Mouse (Mus musculus) brain, embryonic 18.5 days (tissue): ENCODE data around the gene Abracl.

ENCODE experiments used
- DNase-seq: peaks from one replicate; pipeline ENCODE4 v3.0.0-alpha.2; 2012; ENCODE audit warnings: low read depth, low spot score

Abracl gene

DNA sequence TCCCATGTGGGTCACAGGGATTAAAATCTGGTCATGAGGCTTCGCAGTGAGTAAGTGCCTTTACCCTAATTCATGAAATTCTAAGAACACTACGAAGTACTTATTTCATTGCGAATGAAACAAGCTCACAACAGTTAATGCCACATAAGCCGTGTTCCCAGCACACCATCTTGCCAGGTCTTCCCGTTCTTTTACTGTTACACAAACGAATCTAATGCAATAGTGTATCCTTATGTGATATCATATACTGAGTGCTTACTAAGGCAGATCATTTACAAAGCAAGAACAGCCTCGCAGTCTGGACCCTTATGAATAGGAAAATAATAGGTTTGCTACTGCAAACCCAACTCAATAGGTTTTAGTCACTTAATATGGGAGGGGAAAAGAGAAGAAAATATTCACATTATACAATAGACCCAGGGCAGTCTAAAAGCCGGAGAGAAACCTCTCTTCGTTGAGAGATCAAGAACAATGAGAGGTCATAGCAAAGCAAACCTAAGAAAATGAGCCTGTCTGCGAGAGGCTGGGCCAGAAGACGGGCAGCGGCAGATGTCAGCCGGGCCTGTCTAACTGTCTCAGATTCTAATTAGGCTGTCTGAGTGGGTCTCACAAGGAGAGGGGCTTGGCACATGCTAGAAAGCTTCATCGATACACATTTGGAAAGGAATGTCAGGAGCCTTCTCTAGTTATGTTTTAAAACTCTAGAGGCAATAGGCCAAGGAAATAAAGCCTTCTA, 1.3 kb downstream of the Abracl start:
- no peak for DNase-seq

DNA sequence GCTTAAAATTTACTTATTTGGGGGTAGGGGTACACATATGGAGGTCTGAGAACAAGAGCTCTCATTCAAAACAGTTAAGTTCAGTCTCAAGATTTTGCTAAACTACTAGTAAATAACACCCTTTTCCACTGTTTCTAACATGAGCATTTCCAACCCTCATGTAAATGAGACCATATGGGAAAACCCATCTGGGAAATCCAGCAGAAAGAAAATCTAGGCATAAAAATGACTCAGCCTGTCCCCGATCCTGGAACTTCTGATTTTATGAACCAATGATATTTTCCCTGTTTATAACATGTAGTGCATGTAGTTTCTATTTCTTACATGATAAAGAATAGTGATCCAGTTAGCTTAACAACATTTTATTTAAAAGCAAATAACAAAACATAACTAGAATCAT, 2.2 kb downstream of the Abracl start:
- DNase-seq = peak; percentile 43

GRCm38 (mm10) chr10:18020443-18020842, 2.6 kb downstream of the Abracl start:
- DNase-seq = no peak

DNA sequence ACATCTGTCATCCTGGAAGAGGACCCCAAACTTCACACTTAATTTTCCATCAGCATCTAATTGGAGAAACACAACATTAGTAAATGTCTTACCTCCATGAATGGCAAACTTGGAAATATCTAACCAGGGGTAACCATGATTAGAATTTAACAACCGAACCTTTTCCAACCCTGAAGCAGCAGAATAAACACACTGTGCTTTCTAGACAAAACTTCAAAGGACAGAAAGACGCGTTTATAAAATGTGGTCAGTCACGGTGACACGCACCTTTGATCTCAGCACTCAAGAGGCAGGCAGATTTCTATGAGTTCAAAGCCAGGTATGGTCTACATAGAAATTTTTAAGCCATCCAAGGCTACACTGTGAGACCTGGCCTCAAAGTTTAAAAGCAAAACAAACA, 11.3 kb downstream of the Abracl start:
- no peak for DNase-seq

- no peak for DNase-seq
Observed at GRCm38 (mm10) chr10:18009744-18010143, 13.3 kb downstream of the Abracl start.

DNA sequence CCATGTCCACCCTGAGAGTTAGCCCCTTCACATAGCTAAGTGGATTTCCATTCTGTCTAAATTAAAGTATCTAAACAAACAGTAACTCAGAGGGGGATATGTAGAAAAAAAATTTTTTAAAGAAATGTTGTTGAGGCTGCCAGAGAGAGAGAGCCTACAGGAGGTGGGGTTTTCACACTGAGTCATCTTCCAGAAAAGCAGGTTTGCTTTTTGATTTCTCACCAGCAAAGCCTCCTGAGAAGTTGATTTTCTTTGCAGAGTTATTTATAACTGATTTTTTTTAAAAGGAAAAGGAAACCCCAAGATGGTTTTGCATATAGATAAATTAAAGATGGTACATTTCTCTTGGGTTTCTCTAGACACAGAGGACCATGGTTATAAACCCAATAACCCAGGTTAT, 15.0 kb downstream of the Abracl start:
- no peak for DNase-seq

GRCm38 (mm10) chr10:18007243-18007642, 15.8 kb downstream of the Abracl start:
- no peak for DNase-seq

GRCm38 (mm10) chr10:18006756-18007155, 16.3 kb downstream of the Abracl start:
- DNase-seq = no peak

DNA sequence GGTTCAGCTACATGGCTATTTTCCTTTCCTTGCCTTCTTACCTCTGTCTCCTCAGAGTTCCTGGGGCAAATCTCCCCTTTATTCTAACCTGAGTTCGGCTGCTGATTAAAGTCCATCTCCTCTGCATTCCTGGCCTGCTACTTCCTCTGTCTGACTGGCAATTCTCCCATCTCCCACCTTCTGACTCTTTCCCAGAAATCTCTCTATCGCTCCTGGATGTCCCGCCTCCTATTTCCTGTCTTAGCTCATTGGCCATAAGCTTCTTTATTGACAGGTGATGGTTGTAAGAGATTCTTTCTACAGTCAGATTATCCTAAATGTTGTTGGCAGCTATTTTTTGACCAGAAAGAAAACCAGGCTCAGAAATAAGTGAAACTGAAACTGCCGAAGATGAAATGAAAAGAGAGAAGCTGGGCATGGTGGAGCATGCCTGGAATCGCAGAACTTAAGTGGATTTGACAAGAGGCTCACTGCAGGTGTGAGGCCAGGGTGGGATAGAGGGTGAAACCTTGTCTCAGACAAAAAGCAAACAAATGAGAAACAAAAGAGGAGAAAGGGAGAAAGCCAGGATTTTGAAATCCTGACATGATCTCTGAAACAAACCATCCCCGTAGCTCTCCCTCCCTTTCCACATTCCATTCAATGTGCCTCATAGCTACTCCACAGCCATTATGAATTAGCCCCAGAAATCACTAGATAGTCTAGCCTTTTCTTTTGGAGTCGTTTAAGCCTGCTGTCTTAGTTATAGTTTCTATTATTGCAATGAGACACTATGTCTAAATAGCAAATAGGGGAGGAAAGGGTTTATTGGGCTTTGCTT, 17.7 kb downstream of the Abracl start:
- DNase-seq = no peak

DNA sequence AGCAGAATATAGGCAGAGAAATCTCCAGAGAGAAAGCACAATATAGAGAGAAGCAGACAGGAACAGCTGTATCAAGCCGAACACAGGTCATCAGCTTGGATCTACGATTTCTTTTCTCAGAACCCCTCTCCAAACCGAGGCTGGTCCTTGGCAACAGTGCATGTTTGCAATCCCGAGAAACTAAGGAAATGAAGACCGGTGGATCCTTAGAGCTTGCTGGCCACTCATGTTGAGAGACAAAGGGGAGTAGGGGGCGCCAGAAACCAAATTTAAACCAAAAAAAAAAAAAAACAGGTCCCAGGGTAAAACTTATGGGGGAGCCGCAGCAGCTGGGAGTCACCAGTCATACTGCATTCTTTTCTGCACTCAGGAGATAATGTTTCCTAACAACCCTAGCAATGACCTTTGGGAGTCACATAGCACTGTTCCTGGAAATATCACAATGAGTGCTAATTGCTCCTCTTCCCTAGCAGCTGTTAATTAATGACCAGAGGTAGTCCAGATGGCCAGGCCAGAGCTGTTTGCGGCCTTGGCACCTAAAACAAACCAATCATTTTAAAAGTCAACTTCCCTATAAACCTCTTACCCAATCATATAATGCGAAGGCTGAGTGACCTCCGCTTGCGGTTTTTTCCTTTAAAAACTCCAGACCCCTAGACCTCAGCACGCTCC, 19.0 kb downstream of the Abracl start:
- DNase-seq = no peak

- no peak for DNase-seq
Observed at GRCm38 (mm10) chr10:17990576-17990975, 32.5 kb downstream of the Abracl start.

DNA sequence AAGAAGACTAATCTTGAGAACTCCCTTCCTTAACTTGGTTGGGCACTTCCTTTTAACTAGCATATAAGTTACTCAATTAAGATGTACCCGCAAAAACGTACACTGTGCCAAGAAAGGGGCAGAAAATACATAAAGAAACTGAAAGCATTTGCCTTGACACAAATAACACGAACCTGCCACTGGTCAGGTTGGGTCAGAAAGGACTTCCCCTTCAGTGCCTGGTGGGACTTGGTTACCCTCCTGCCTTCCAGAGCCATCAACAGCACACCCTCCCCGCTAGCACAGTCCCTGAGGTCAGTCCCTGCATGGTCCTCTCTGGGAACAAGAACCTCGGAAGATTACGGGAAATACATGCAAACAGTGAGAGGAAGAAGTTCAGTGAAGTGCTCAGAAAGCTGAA, 34.0 kb downstream of the Abracl start:
- DNase-seq = no peak

DNA sequence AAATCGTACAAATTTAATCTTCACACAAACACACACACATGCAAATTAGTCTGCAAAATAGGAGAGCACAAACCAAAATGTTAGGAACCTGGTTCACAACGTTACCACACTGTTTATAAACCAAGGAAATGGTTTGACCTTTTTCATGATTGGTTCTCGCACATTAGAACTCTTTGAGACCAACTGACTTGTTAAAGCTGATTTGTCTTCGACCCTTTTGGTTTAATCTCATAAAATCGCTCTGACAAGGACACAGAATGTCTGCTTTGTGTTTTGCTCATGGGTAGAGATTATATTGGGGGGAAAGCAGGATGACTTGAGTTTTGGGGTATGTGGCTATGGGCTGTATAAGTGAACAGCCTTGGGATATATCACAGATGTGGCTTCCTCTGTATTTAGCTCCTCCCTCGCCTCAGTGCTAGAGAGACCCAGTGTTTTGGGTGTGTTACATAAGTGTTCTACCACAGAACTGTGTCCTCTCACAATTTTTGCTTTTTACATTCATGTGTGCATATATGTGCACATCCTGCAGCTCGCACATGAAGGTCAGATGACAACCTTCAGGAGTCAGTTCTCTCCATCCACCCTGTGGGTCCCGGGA, 35.2 kb downstream of the Abracl start:
- DNase-seq = no peak

GRCm38 (mm10) chr10:17983313-17983712, 39.8 kb downstream of the Abracl start:
- DNase-seq = peak; percentile 64

DNA sequence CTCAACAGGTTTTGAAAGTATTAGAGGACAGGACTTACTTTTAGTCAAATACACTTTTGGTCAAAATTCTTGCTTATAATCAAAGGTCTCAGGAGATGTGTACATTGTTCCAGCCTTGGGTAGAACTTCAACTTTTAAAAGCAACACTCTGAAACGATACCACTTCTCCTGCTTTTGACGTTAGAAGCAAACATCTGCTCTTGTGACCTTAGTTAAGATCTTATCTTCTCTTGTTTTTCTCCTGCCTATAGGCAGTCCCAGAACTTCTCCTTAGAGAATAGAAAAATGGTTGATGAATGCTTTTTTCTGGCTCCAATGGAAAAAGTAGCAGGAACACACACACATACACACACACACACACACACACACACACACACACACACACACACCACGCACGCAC, 57.0 kb downstream of the Abracl start:
- DNase-seq = no peak
